Mouse (Mus musculus): ENCODE measurements at regions not wholly inside any gene's neighbourhood (a gene's known extent, or its start where the extent isn't known, plus 50 kb on each side); places are given as distances from the start of the nearest gene placed in this dataset.
"Not testable (repeated sequence)": the region's sequence is repeated elsewhere in the genome, so short reads cannot be mapped to it uniquely, and the experiment has no call there.

DNA sequence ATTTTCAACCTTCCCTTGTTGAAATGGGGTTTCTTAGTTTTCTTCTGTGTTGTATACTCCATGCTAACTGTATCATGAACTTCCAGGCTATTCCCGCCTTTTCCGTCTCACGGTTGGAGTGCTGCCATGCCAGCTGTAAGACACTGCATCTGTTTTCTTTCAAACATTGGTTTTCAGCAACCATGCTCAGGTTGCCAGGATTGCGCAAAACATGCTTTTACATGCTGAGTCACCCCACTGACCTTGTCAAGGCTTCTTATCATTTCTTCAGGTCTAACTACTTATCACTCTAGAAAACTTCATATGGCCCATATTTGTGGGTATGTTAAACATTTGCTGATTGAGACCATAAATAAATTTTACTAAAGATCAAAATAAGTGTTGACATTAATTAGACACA is 551.2 kb downstream of the Tlr4 start:
- ATAC-seq (ENCODE audit: extremely low read depth, insufficient number of reproducible peaks, low FRiP score, poor library complexity, severe bottlenecking) (no peak), DNase-seq (ENCODE audit: low spot score) (no peak)
- Histone ChIP-seq H3K27me3 (ENCODE audit: insufficient read depth, low read length) (no peaks in the 10 kb centered on the region), H3K4me1 (ENCODE audit: insufficient read depth, low read depth, low read length) (no peaks in the 10 kb centered on the region), H3K9me3 (replicated peaks) (no peaks in the 10 kb centered on the region), H3K36me3 (replicated peaks) (no peaks in the 10 kb centered on the region), H3K4me3 (ENCODE audit: low read depth, low read length) (no peak overlapping the region)
- TF ChIP-seq TAL1 (conservative IDR thresholded peaks at IDR 0.05; ENCODE audit: low read depth, low read length): no peak
- TF ChIP-seq POLR2AphosphoS5 (IDR thresholded peaks at IDR 0.05; ENCODE audit: insufficient replicate concordance, low read depth, low read length): no peak
- no peak for TF ChIP-seq GATA2 (IDR thresholded peaks at IDR 0.05; ENCODE audit: borderline replicate concordance, low read depth, low read length)
- TF ChIP-seq CTCF (IDR thresholded peaks at IDR 0.05; ENCODE audit: low read depth, low read length): no peak
- TF ChIP-seq GATA1 (IDR thresholded peaks at IDR 0.05; ENCODE audit: borderline replicate concordance, low read length): no peak

- DNase-seq (ENCODE audit: low spot score) (no peak), ATAC-seq (ENCODE audit: extremely low read depth, insufficient number of reproducible peaks, low FRiP score, poor library complexity, severe bottlenecking) (no peak)
- H3K4me3 ChIP-seq (ENCODE audit: low read depth, low read length): no peak overlapping the region
- H3K36me3 ChIP-seq (replicated peaks): no peaks in the 10 kb centered on the region
- H3K9me3 ChIP-seq (replicated peaks): peaks cover 4% of the 10 kb centered on the region; the same call in 1 of the 2 replicates
- H3K4me1 ChIP-seq (ENCODE audit: insufficient read depth, low read depth, low read length): no peaks in the 10 kb centered on the region
- TF ChIP-seq POLR2AphosphoS5 (IDR thresholded peaks at IDR 0.05; ENCODE audit: insufficient replicate concordance, low read depth, low read length) (no peak), TAL1 (conservative IDR thresholded peaks at IDR 0.05; ENCODE audit: low read depth, low read length) (no peak), GATA2 (IDR thresholded peaks at IDR 0.05; ENCODE audit: borderline replicate concordance, low read depth, low read length) (no peak), GATA1 (IDR thresholded peaks at IDR 0.05; ENCODE audit: borderline replicate concordance, low read length) (no peak), CTCF (IDR thresholded peaks at IDR 0.05; ENCODE audit: low read depth, low read length) (no peak)
- no peaks in the 10 kb centered on the region for H3K27me3 ChIP-seq (ENCODE audit: insufficient read depth, low read length)
Measured at GRCm38 (mm10) chr4:67387834-67388233, 560.5 kb downstream of the Tlr4 start.

GRCm38 (mm10) chr4:67402977-67403376 is 575.6 kb downstream of the Tlr4 start:
- H3K36me3 ChIP-seq (replicated peaks): no peaks in the 10 kb centered on the region

DNA sequence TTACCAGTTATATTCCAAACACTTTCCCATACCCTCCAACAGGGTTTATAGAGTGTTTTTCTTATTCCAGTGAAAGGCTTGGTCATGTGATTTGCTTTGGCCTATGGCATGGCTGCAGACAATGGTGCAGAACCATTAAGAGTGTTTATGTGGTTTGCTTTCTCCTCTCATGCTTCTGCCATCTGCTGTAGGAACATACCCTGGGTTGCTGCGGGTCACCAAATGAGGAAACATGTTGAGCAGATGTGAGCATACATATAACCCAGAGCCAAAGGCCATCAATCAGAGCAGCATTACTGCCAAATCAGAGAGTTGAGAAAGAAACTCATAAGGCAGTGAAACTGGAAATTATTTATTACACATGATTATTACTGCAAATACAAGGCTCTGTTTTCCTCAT is 596.7 kb downstream of the Tlr4 start:
- ATAC-seq (ENCODE audit: extremely low read depth, insufficient number of reproducible peaks, low FRiP score, poor library complexity, severe bottlenecking) (no peak), DNase-seq (ENCODE audit: low spot score) (no peak)
- TF ChIP-seq POLR2AphosphoS5 (IDR thresholded peaks at IDR 0.05; ENCODE audit: insufficient replicate concordance, low read depth, low read length) (no peak), CTCF (IDR thresholded peaks at IDR 0.05; ENCODE audit: low read depth, low read length) (no peak), GATA1 (IDR thresholded peaks at IDR 0.05; ENCODE audit: borderline replicate concordance, low read length) (no peak), GATA2 (IDR thresholded peaks at IDR 0.05; ENCODE audit: borderline replicate concordance, low read depth, low read length) (no peak), TAL1 (conservative IDR thresholded peaks at IDR 0.05; ENCODE audit: low read depth, low read length) (no peak)

More at GRCm38 (mm10) chr4:67402977-67403376, 575.6 kb downstream of the Tlr4 start:
- Histone ChIP-seq H3K9me3 (replicated peaks) (no peaks in the 10 kb centered on the region), H3K4me1 (ENCODE audit: insufficient read depth, low read depth, low read length) (no peaks in the 10 kb centered on the region), H3K4me3 (ENCODE audit: low read depth, low read length) (no peak overlapping the region), H3K27me3 (ENCODE audit: insufficient read depth, low read length) (no peaks in the 10 kb centered on the region)
- no peak for DNase-seq (ENCODE audit: low spot score)
- no peak for TF ChIP-seq TAL1 (conservative IDR thresholded peaks at IDR 0.05; ENCODE audit: low read depth, low read length)
- no peak for TF ChIP-seq GATA1 (IDR thresholded peaks at IDR 0.05; ENCODE audit: borderline replicate concordance, low read length)
- TF ChIP-seq CTCF (IDR thresholded peaks at IDR 0.05; ENCODE audit: low read depth, low read length): no peak
- ATAC-seq (ENCODE audit: extremely low read depth, insufficient number of reproducible peaks, low FRiP score, poor library complexity, severe bottlenecking): no peak

DNA sequence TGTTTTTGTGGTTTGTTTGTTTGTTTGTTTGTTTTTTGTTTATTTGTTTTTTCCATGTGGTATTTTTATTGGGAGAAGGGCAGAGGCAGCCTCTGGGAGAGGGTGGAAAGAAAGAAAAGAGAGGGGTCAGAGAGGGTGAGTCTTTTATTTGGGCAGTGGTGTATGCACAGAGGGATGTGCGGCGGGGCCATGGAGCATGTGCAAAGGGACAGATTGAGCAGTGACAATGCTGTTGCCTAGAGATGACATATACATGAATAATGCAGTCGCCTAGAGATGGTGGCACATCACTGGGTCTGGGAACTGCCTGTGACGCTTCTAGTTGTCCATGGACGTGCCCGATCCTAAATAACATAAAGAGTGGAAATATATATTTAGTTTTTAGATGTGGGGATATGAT is 598.3 kb downstream of the Tlr4 start:
- Histone ChIP-seq H3K27me3 (ENCODE audit: insufficient read depth, low read length) (no peaks in the 10 kb centered on the region), H3K4me3 (ENCODE audit: low read depth, low read length) (no peak overlapping the region), H3K36me3 (replicated peaks) (no peaks in the 10 kb centered on the region), H3K9me3 (replicated peaks) (no peaks in the 10 kb centered on the region), H3K4me1 (ENCODE audit: insufficient read depth, low read depth, low read length) (no peaks in the 10 kb centered on the region)
- no peak for TF ChIP-seq TAL1 (conservative IDR thresholded peaks at IDR 0.05; ENCODE audit: low read depth, low read length)
- ATAC-seq (ENCODE audit: extremely low read depth, insufficient number of reproducible peaks, low FRiP score, poor library complexity, severe bottlenecking): no peak
- no peak for DNase-seq (ENCODE audit: low spot score)

More for the DNA sequence above, 596.7 kb downstream of the Tlr4 start:
- no peak overlapping the region for H3K4me3 ChIP-seq (ENCODE audit: low read depth, low read length)
- H3K9me3 ChIP-seq (replicated peaks): no peaks in the 10 kb centered on the region
- H3K36me3 ChIP-seq (replicated peaks): no peaks in the 10 kb centered on the region
- H3K4me1 ChIP-seq (ENCODE audit: insufficient read depth, low read depth, low read length): no peaks in the 10 kb centered on the region
- H3K27me3 ChIP-seq (ENCODE audit: insufficient read depth, low read length): no peaks in the 10 kb centered on the region

GRCm38 (mm10) chr4:67447835-67448234 is 620.5 kb downstream of the Tlr4 start:
- H3K36me3 ChIP-seq (replicated peaks): no peaks in the 10 kb centered on the region
- no peaks in the 10 kb centered on the region for H3K4me1 ChIP-seq (ENCODE audit: insufficient read depth, low read depth, low read length)
- TF ChIP-seq GATA2 (IDR thresholded peaks at IDR 0.05; ENCODE audit: borderline replicate concordance, low read depth, low read length) (no peak), POLR2AphosphoS5 (IDR thresholded peaks at IDR 0.05; ENCODE audit: insufficient replicate concordance, low read depth, low read length) (no peak), TAL1 (conservative IDR thresholded peaks at IDR 0.05; ENCODE audit: low read depth, low read length) (no peak), CTCF (IDR thresholded peaks at IDR 0.05; ENCODE audit: low read depth, low read length) (no peak), GATA1 (IDR thresholded peaks at IDR 0.05; ENCODE audit: borderline replicate concordance, low read length) (no peak)
- no peak overlapping the region for H3K4me3 ChIP-seq (ENCODE audit: low read depth, low read length)
- DNase-seq (ENCODE audit: low spot score) (no peak), ATAC-seq (ENCODE audit: extremely low read depth, insufficient number of reproducible peaks, low FRiP score, poor library complexity, severe bottlenecking) (no peak)
- no peaks in the 10 kb centered on the region for H3K27me3 ChIP-seq (ENCODE audit: insufficient read depth, low read length)
- no peaks in the 10 kb centered on the region for H3K9me3 ChIP-seq (replicated peaks)

DNA sequence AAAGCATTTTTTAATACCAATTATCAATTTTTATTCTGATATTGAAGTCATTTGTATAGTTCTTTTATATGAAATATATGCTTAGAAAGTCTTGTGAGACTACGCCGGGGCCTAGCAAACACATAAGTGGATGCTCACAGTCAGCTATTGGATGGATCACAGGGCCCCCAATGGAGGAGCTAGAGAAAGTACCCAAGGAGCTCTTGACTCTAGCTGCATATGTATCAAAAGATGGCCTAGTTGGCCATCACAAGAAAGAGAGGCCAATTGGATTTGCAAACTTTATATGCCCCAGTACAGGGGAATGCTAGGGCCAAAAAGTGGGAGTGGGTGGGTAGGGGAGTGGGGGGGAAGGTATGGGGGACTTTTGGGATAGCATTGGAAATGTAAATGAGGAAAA is 632.5 kb downstream of the Tlr4 start:
- ATAC-seq (ENCODE audit: extremely low read depth, insufficient number of reproducible peaks, low FRiP score, poor library complexity, severe bottlenecking); H3K27me3 ChIP-seq (ENCODE audit: insufficient read depth, low read length); DNase-seq (ENCODE audit: low spot score); H3K4me1 ChIP-seq (ENCODE audit: insufficient read depth, low read depth, low read length); H3K4me3 ChIP-seq (ENCODE audit: low read depth, low read length); H3K36me3 ChIP-seq (replicated peaks); H3K9me3 ChIP-seq (replicated peaks): not testable (repeated sequence)
